Mouse (Mus musculus) heart, embryonic 11.5 days (tissue): ENCODE measurements around the gene Ninl. TPM values are rescaled to one million over a fixed set of nuclear protein-coding genes. Genes with fewer than 3 reads are reported as not detected.

Experiments
- ATAC-seq: fragments of 200-750 bp; cut with Nextera tagmentation; replicated peaks from 2 replicates; pipeline ENCODE4 v1.8.0; 2017; ENCODE audit warnings: moderate library complexity; ENCODE audit not compliant: insufficient number of reproducible peaks, low FRiP score, low TSS enrichment
- H3K27ac ChIP-seq: fragments of 300-500 bp; sonication (generic); 2 replicates; pipeline ENCODE4 v1.5.1; 2014; ENCODE audit warnings: mild to moderate bottlenecking, low read depth, low read length
- H3K27me3 ChIP-seq: fragments of 300-500 bp; sonication (generic); 2 replicates; pipeline ENCODE4 v1.6.1; 2014; ENCODE audit warnings: mild to moderate bottlenecking, low read length, mixed read lengths; ENCODE audit not compliant: control insufficient read depth, insufficient read depth
- H3K36me3 ChIP-seq: fragments of 300-500 bp; sonication (generic); 2 replicates; pipeline ENCODE4 v1.6.1; 2014; ENCODE audit warnings: mild to moderate bottlenecking, low read length, moderate library complexity, mixed read lengths; ENCODE audit not compliant: control insufficient read depth, insufficient read depth
- H3K4me1 ChIP-seq: fragments of 300-500 bp; sonication (generic); 2 replicates; pipeline ENCODE4 v1.6.1; 2014; ENCODE audit warnings: low read length; ENCODE audit not compliant: control insufficient read depth, insufficient read depth
- H3K4me2 ChIP-seq: fragments of 300-500 bp; sonication (generic); 2 replicates; pipeline ENCODE4 v1.6.1; 2014; ENCODE audit warnings: mild to moderate bottlenecking, moderate library complexity
- H3K4me3 ChIP-seq: fragments of 300-500 bp; sonication (generic); 2 replicates; pipeline ENCODE4 v1.5.1; 2014; ENCODE audit warnings: low read depth, low read length
- H3K9ac ChIP-seq: fragments of 300-500 bp; sonication (generic); 2 replicates; pipeline ENCODE4 v1.6.1; 2014; ENCODE audit warnings: mild to moderate bottlenecking, low read depth, low read length, moderate library complexity
- H3K9me3 ChIP-seq: fragments of 300-500 bp; sonication (generic); replicated peaks from 2 replicates; pipeline ENCODE4 v1.6.1; 2016; ENCODE audit warnings: low read length; ENCODE audit not compliant: control insufficient read depth
- WGBS: fragments of 180-500 bp; shearing (Covaris S2); extraction: QIAGEN DNeasy Blood & Tissue Kit; methylation state at CpG from one replicate; pipeline ENCODE4 v1.1.7; 2014; ENCODE audit not compliant: insufficient replicate concordance; 5-methylcytosine and 5-hydroxymethylcytosine counted together
- polyA plus RNA-seq: library from polyadenylated mRNA; unstranded; fragments of >200 nt; fragmentation: Nextera tagmentation; extraction: Ambion mirVana; gene quantifications from 2 replicates; pipeline ENCODE4 v1.2.1, GENCODE M21; 2014

Gene Ninl
- polyA plus RNA-seq, 1 experiment from 2014 or later = 8.0 TPM

DNA sequence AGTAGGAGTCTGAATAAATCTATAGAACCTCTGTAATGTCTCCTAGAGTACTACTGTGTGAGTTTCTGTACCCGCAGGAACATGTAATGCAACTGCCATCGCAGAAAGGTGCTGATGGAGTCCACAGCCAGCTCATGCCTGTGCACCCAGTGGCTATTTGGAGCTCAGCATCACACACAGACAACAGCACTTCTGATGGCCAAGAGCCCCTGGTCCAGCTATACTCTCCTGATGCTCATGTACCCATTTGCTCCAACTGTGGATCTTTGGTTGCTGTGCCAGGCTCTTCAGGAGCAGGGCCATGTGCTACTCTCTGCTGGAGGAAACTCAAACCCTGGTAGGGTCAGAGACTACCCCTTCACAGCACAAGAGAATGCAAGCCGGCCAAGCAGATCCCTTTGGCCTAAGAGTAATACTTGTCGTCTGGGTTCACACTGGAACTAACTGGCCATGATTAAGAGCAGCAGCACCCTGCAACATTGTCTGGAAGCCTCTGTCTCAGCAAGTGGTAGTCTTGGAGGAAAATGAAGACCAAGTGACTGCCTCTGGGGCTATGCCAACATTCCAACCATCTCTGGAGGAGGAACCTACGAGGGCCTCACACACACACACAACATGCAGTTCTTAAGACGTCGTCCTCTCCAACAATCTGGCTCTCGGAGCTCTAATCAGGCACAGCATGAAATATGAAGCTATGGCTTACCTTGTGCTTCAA is 65.6 kb downstream of the Ninl start:
- Histone ChIP-seq H3K9me3 (no peaks in the 10 kb centered on the region), H3K4me2 (no peak overlapping the region), H3K36me3 (peaks cover 5% of the 10 kb centered on the region; the same call in 1 of the 2 replicates), H3K9ac (no peak overlapping the region), H3K4me3 (no peak overlapping the region), H3K27ac (no peak overlapping the region), H3K27me3 (no peaks in the 10 kb centered on the region), H3K4me1 (no peaks in the 10 kb centered on the region)
- ATAC-seq = no peak
- 90% methylated on average over 8 of the region's 8 CpGs for WGBS

DNA sequence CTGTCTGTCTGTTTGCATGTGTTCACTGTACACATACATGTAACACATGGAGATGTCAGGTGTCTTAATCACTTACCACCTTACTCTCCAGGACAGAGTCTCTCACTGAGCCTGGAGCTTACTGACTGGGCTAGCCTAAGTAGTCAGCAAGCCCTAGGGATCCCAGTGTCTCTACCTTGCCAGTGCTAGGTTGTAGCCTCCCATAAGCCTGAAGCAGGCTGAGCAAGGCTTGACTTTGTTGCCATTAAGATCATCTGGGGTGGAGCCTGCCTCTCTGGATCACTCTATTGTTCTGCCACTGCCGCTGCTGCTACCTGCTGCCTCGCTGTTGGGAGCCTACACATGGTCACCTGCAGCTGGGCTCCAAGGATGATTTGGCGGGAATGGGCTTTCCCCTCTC is 66.5 kb downstream of the Ninl start:
- ATAC-seq = no peak
- H3K36me3 ChIP-seq = peaks cover 5% of the 10 kb centered on the region; the same call in 1 of the 2 replicates
- H3K4me1 ChIP-seq = no peaks in the 10 kb centered on the region
- no peaks in the 10 kb centered on the region for H3K27me3 ChIP-seq
- H3K9me3 ChIP-seq = no peaks in the 10 kb centered on the region
- no peak overlapping the region for H3K4me3 ChIP-seq
- WGBS = 92% methylated on average over 3 of the region's 3 CpGs
- H3K27ac ChIP-seq = no peak overlapping the region
- no peak overlapping the region for H3K4me2 ChIP-seq
- no peak overlapping the region for H3K9ac ChIP-seq

DNA sequence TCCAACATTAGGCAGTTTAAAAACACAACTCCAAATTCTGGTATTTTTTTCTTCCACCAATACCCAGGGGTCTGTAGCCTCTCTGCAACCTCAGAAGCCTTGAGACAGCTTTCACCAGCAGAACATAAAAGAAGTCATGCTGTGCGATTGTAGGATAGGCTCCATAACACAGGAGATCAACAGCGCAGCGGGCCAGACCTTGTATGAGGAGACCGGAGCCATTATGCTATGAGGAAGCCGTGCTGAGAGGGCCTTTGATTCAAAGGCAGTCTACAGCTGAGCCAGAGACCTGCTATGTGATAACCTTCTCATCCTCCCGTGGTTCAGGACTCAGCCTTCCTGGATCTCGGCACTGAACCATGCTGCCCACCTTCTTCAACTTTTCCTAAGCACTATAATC is 67.3 kb downstream of the Ninl start:
- Histone ChIP-seq H3K4me1 (no peaks in the 10 kb centered on the region), H3K27me3 (no peaks in the 10 kb centered on the region), H3K27ac (no peak overlapping the region), H3K36me3 (peaks cover 5% of the 10 kb centered on the region; the same call in 1 of the 2 replicates), H3K4me2 (no peak overlapping the region), H3K9me3 (no peaks in the 10 kb centered on the region), H3K9ac (no peak overlapping the region), H3K4me3 (no peak overlapping the region)
- no peak for ATAC-seq
- WGBS = 88% methylated on average over 7 of the region's 7 CpGs

DNA sequence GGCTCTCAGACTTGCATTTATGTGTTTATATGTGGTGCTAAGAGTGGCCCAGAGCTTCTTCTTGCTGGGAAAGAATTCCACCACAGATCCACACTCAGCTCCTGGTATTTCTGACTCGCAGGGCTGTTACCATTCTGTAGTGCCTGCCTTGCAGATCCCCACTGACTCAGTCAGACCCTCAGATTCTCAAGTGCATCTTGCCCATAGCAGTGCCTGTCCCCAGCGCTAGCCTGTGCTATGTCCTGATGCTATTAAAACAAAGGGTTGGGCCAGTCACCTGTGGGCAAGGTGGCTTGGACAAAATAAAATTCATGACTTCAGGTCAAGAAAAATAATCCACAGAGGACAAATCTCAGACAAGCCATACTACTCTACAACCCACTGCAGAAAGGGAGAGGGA is 70.0 kb downstream of the Ninl start:
- H3K4me2 ChIP-seq = no peak overlapping the region
- H3K4me3 ChIP-seq = no peak overlapping the region
- no peak for ATAC-seq
- no peaks in the 10 kb centered on the region for H3K4me1 ChIP-seq
- H3K9ac ChIP-seq = no peak overlapping the region
- 89% methylated on average over 2 of the region's 2 CpGs for WGBS
- peaks cover 5% of the 10 kb centered on the region; the same call in 1 of the 2 replicates for H3K36me3 ChIP-seq
- H3K27me3 ChIP-seq = no peaks in the 10 kb centered on the region
- no peak overlapping the region for H3K27ac ChIP-seq
- H3K9me3 ChIP-seq = no peaks in the 10 kb centered on the region

DNA sequence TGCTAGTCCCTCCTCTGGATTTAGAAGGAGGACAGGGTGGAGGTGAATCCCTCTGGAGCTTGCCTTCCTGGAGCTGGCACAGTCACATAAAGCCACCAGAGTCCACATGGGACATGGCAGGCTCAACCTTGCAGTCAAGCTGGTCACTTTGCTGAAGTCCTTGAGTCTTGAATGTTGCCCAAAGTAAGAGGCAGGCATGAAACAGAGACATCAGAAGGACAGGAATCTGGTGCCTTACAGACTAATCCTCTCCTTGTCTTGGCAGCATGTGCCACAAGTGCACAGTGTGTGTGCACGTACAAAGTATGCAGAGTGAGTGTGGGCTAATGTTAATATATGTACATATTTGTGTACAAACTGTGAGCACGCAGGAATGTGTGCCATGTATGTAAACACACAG is 71.7 kb downstream of the Ninl start:
- Histone ChIP-seq H3K9me3 (no peaks in the 10 kb centered on the region), H3K36me3 (no peaks in the 10 kb centered on the region), H3K4me1 (no peaks in the 10 kb centered on the region), H3K27ac (no peak overlapping the region), H3K27me3 (no peaks in the 10 kb centered on the region), H3K4me3 (no peak overlapping the region), H3K4me2 (no peak overlapping the region), H3K9ac (no peak overlapping the region)
- no peak for ATAC-seq
- WGBS = 96% methylated on average over 2 of the region's 2 CpGs

DNA sequence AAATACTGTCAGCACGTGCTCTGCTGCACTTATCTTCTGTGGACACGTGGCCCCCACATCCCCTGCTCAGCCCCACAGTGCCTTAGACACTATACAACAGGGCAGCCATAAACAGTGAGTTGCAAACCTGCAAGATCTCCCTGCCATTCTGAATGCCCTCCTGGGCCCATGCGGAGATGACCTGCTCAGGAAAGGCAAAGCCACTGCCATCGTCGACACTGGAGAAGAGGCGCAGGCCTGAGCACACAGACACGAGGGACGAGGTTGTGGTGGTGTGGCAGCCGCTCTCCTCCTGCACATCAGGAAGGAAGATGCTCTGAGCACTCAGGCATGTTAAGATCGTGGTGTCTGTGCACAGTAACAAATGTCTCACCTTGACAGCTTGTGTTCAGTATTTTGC is 73.2 kb downstream of the Ninl start:
- Histone ChIP-seq H3K4me1 (no peaks in the 10 kb centered on the region), H3K36me3 (no peaks in the 10 kb centered on the region), H3K27ac (no peak overlapping the region), H3K4me2 (no peak overlapping the region), H3K9me3 (no peaks in the 10 kb centered on the region), H3K4me3 (no peak overlapping the region), H3K9ac (no peak overlapping the region), H3K27me3 (no peaks in the 10 kb centered on the region)
- 92% methylated on average over 10 of the region's 10 CpGs for WGBS
- ATAC-seq = no peak

DNA sequence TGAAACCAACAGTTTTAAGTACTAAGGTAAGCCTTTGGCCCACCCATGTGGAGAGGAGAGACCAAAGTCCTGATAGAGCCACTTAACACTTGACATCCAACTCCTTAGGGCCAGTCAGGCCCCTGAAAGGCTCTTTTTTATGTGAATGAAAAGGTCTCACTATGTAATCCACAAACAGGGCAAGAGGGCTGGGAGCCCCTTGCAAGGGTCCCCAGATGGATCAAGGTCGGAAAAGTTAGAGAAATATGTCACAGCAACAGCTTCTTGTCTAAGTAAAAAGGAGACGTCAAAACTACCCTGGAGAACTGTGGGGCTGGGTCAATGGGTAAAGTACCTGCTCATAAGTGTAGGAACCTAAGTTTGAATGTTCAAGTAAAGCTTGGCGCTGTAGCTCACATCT is 74.5 kb downstream of the Ninl start:
- H3K9me3 ChIP-seq = no peaks in the 10 kb centered on the region
- H3K4me3 ChIP-seq = no peak overlapping the region
- no peak for ATAC-seq
- 85% methylated on average over 3 of the region's 3 CpGs for WGBS
- no peak overlapping the region for H3K4me2 ChIP-seq
- peaks cover 6% of the 10 kb centered on the region for H3K4me1 ChIP-seq
- H3K9ac ChIP-seq = no peak overlapping the region
- H3K27me3 ChIP-seq = no peaks in the 10 kb centered on the region
- no peaks in the 10 kb centered on the region for H3K36me3 ChIP-seq
- H3K27ac ChIP-seq = no peak overlapping the region

DNA sequence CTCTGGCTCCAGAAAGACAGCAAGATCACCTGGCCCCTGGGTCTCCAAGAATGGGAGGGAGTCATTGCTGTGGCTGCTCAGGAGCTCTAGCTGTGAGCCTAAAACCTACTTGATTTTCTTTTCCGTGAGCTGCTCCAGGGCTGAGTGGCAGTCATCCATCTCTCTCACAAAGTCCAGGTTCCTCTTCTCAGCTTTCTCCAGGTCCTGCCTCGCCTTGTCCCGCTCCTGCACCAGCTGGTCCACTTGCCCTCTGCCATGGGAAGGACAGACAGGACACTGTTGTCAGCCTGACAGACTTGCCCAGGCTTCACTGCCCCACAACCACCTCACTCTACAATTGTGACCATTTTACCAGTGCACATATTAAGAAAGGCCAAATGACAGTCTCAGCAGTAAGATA is 75.9 kb downstream of the Ninl start:
- no peak overlapping the region for H3K4me2 ChIP-seq
- H3K27ac ChIP-seq = no peak overlapping the region
- H3K27me3 ChIP-seq = no peaks in the 10 kb centered on the region
- H3K4me3 ChIP-seq = no peak overlapping the region
- 83% methylated on average over 3 of the region's 3 CpGs for WGBS
- H3K36me3 ChIP-seq = no peaks in the 10 kb centered on the region
- no peak overlapping the region for H3K9ac ChIP-seq
- H3K4me1 ChIP-seq = peaks cover 8% of the 10 kb centered on the region
- H3K9me3 ChIP-seq = no peaks in the 10 kb centered on the region
- ATAC-seq = no peak

DNA sequence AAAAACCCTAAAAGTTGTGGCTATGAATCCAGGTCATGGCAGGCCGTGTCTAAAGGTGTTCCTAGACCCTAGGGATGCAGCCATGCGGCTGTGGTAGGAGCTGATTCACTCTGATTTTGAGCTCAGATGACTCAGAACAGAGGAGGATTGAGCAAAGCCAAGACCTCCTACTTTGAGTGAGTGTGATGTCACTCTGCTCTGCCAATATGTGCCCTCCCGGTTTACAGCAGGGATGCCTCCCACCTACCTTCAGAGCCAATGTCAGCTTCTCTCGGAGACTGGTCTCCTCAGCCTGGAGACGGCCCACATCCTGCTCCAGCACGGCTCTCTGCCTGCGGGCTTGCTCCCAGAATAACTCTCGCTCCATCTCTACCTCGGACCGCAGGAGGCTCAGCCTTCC is 79.7 kb downstream of the Ninl start:
- no peak for ATAC-seq
- no peak overlapping the region for H3K27ac ChIP-seq
- no peak overlapping the region for H3K4me2 ChIP-seq
- peaks cover 8% of the 10 kb centered on the region for H3K4me1 ChIP-seq
- H3K9ac ChIP-seq = no peak overlapping the region
- H3K4me3 ChIP-seq = no peak overlapping the region
- H3K9me3 ChIP-seq = no peaks in the 10 kb centered on the region
- 70% methylated on average over 10 of the region's 10 CpGs for WGBS
- H3K36me3 ChIP-seq = no peaks in the 10 kb centered on the region; the same call in 1 of the 2 replicates
- H3K27me3 ChIP-seq = no peaks in the 10 kb centered on the region
